Mouse (Mus musculus) inflammation-experienced regulatory T-cells, adult 16 weeks (primary cell): Measurements from ENCODE around the gene Ppp2r5d. TPM values are rescaled to one million over a fixed set of nuclear protein-coding genes. Genes with fewer than 3 reads are reported as not detected.

Experiments used
- polyA plus RNA-seq: library from polyadenylated mRNA; unstranded; fragments of 100-300 nt; shearing (Covaris generic); gene quantifications from one replicate; pipeline ENCODE4 v1.2.1, GENCODE M21; 2017

Gene Ppp2r5d
- 66.6 TPM for polyA plus RNA-seq

GRCm38 (mm10) chr17:46704887-46705835 lies at the start of gene Ppp2r5d:
Gene Ppp2r5d, minus strand, starts transcription at chr17:46705111.

DNA sequence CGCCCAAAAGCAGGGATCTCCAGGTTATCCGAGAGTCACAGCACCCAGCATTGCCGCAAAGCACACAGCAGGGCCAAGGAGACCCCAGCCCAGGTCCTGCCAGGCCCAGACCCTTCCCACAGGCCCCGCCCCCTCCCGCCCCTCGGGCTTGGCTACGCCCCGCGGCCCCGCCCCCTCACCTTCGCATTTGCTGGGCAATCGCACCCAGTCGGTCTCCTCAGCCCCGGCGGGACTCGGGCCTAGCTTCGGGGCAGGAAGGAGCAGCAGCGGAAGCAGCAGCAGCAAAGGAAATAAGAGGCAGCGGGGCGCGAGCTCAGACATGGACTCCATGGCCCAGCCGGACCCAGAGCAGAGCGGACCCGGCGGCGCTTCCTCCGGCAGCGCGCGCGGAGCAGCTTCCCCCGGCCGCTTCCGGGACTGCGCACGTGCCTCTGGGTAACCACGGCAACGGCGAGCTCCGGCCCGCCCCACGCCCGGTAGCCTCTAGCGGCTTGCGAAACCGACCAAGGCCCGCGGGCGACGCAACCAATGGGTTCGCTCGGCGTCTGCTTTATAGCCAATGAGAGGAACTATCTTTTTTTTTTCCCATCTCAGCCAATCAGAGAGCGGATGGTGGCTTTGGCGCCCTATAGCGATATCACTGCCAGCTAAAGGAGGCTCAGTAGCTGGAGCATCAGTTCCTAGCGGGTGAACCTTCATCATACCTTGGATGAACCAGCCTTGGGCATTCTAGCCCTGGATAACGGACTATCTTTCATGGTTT lies 47.1 kb upstream of the Ppp2r5d start, which contains the start of gene Cnpy3:
Cnpy3 (minus strand) TSS at position 421 of the 763 bp plus-strand sequence.

DNA sequence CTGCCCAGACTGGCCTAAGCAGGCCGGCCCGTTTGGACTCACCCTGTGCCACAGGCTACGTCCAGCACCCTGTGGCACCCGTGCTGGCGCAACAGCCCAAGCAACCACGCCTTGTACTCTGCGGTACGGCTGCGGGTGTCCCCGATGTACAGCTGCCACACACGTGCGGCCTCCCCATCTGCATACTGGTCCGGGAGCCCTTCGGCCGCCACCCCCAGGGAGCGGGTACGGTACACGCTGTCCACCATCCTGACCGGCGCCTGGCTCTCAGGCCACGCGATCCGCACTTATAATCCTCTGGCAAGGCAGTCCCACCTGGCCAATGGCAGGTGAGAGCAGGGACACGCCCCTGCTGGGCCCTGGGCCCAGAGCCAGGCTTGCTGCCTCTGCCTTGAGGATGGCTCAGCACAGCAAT lies 24.0 kb upstream of the Ppp2r5d start, which contains the start of gene Gnmt:
Gnmt (minus strand) TSS at position 265 of the 415 bp plus-strand sequence.

DNA sequence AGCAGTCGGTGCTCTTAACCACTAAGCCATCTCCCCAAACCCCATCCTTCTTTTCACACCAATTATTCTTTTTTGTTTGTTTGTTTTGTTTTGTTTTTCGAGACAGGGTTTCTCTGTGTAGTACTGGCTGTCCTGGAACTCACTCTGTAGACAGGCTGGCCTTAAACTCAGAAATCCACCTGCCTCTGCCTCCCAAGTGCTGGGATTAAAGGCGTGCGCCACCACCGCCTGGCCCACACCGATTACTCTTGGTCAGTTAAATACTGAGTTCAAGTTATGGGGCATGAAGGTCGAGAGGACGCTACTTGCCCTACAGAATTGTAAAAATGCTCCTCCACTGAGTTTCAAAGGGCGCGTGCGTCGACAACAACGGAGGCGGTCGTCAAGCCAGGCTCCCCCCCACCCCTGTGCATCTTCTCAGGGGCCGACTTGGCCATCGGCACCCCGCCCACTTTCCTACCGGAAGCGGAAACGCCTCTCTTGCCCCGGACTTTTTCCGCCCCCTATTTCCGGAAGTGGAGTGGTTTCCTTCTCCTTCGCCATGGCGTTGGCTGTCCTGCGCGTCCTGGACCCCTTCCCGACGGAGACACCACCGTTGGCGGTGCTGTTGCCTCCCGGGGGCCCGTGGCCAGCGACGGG lies 6.2 kb upstream of the Ppp2r5d start, which contains the start of gene Pex6:
Pex6 (plus strand) TSS at position 505 of the 639 bp plus-strand sequence.

GRCm38 (mm10) chr17:46680760-46681373 lies 24.0 kb downstream of the Ppp2r5d start, which contains the start of gene Klhdc3:
Gene Klhdc3, minus strand, starts transcription at chr17:46680914.

GRCm38 (mm10) chr17:46678416-46678815 lies 26.5 kb downstream of the Ppp2r5d start, which contains the start of gene Mea1:
Gene Mea1, plus strand, starts transcription at chr17:46678793.

GRCm38 (mm10) chr17:46673850-46674529 lies 30.9 kb downstream of the Ppp2r5d start, which contains the start of gene Rrp36:
Gene Rrp36, minus strand, starts transcription at chr17:46674352.

GRCm38 (mm10) chr17:46650232-46651031 lies 54.5 kb downstream of the Ppp2r5d start, which contains the start of gene Cul7:
Gene Cul7, plus strand, starts transcription at chr17:46650337.

DNA sequence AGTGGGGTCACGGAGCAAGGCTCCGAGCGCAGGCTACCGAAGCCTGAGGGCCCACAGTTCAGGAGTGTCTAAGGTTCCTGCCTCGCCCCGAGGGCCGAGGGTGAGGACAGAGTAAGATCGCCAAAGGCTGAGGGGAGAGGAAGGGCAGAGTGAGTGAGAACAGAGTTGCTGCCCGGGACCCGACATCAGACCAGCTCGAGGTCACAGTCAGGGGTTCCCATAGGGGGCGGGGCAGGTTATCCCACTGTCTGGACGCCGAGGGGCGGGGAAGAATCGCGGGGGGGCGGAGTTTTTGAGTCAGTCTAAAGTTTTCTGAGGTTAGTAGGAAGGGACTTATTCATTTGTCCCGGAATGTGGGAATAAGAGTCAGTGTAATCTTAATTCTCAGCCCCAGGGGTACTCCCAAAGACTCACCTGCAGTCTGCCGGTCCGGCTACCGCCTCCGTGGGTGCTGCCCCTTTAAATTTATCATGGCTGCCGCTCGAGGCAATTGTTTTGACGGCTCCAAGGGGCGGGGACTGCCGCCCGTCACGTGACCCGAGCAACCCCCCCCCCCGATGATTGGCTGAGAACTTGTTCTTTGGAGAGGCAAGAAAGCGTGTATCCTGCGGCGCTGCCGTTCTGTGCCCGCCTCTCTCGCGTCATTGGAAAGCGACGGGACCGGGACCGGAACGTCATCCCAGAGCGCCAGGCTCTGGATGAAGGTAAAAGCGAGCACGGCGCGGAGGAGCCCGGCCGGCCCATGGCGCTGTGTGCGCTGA lies 59.2 kb downstream of the Ppp2r5d start, which contains the start of the genes Klc4 and Mrpl2:
Klc4 (minus strand) TSS at position 462 of the 761 bp plus-strand sequence.
Mrpl2 (plus strand) TSS at position 669 of the 761 bp plus-strand sequence.

Other genes with a start within 250 kb of the Ppp2r5d start
- 0.18 TPM for gene Ttbk1, start 217.4 kb downstream of the Ppp2r5d start, polyA plus RNA-seq
- 8.4 TPM for gene Dnph1, start 208.4 kb downstream of the Ppp2r5d start, polyA plus RNA-seq
- gene Cul9, start 158.7 kb downstream of the Ppp2r5d start, polyA plus RNA-seq = 13.2 TPM
- gene Srf, start 148.9 kb downstream of the Ppp2r5d start, polyA plus RNA-seq = 3.4 TPM
- not detected for gene Ptk7, start 75.6 kb downstream of the Ppp2r5d start, polyA plus RNA-seq
- gene Klc4, start 59.1 kb downstream of the Ppp2r5d start, polyA plus RNA-seq = 25.8 TPM
- 70.8 TPM for gene Mrpl2, start 58.9 kb downstream of the Ppp2r5d start, polyA plus RNA-seq
- 13.5 TPM for gene Cul7, start 54.8 kb downstream of the Ppp2r5d start, polyA plus RNA-seq
- 68.2 TPM for gene Rrp36, start 30.8 kb downstream of the Ppp2r5d start, polyA plus RNA-seq
- 170 TPM for gene Mea1, start 26.3 kb downstream of the Ppp2r5d start, polyA plus RNA-seq
- gene Klhdc3, start 24.2 kb downstream of the Ppp2r5d start, polyA plus RNA-seq = 84.9 TPM
- 3.0 TPM for gene Pex6, start 6.4 kb upstream of the Ppp2r5d start, polyA plus RNA-seq
- gene Gnmt, start 24.1 kb upstream of the Ppp2r5d start, polyA plus RNA-seq = 0.67 TPM
- gene Cnpy3, start 47.1 kb upstream of the Ppp2r5d start, polyA plus RNA-seq = 63.8 TPM
- gene Ptcra, start 58.6 kb upstream of the Ppp2r5d start, polyA plus RNA-seq = not detected
- 26.7 TPM for gene 2310039H08Rik, start 67.5 kb upstream of the Ppp2r5d start, polyA plus RNA-seq
- gene Rpl7l1, start 77.6 kb upstream of the Ppp2r5d start, polyA plus RNA-seq = 169 TPM
- 23.2 TPM for gene Bicral, start 153.4 kb upstream of the Ppp2r5d start, polyA plus RNA-seq
- 23.2 TPM for gene Tbcc, start 185.6 kb upstream of the Ppp2r5d start, polyA plus RNA-seq
- not detected for gene Prph2, start 205.3 kb upstream of the Ppp2r5d start, polyA plus RNA-seq